Mouse (Mus musculus) midbrain, postnatal 0 days (tissue): ENCODE measurements around the gene Osbpl10. TPM values are rescaled to one million over a fixed set of nuclear protein-coding genes. Genes with fewer than 3 reads are reported as not detected.
A peak's percentile ranks its signal among the peaks of the same experiment; 100 is the strongest.

Experiments
- ATAC-seq: fragments of 200-750 bp; cut with Nextera tagmentation; 2 replicates; pipeline ENCODE4 v1.8.0; 2017; ENCODE audit warnings: moderate number of reproducible peaks, mild to moderate bottlenecking, moderate TSS enrichment, moderate library complexity; ENCODE audit not compliant: low FRiP score
- DNase-seq: peaks from one replicate; pipeline ENCODE4 v3.0.0-alpha.2; 2015; ENCODE audit warnings: low spot score
- H3K27ac ChIP-seq: fragments of 300-500 bp; sonication (generic); 2 replicates; pipeline ENCODE4 v1.5.1; 2014; ENCODE audit warnings: low read depth, mild to moderate bottlenecking, low read length, mixed read lengths
- H3K27me3 ChIP-seq: fragments of 300-500 bp; sonication (generic); 2 replicates; pipeline ENCODE4 v1.6.1; 2014; ENCODE audit warnings: low read length, control low read depth, mixed read lengths; ENCODE audit not compliant: insufficient read depth
- H3K36me3 ChIP-seq: fragments of 300-500 bp; sonication (generic); 2 replicates; pipeline ENCODE4 v1.6.1; 2014; ENCODE audit warnings: low read length, control low read depth, mixed read lengths; ENCODE audit not compliant: insufficient read depth
- H3K4me1 ChIP-seq: fragments of 300-500 bp; sonication (generic); 2 replicates; pipeline ENCODE4 v1.6.1; 2014; ENCODE audit warnings: mild to moderate bottlenecking, control low read depth, antibody characterized with exemption, low read length, mixed read lengths; ENCODE audit not compliant: insufficient read depth
- H3K4me2 ChIP-seq: fragments of 300-500 bp; sonication (generic); 2 replicates; pipeline ENCODE4 v1.6.1; 2014; ENCODE audit warnings: low read depth, mild to moderate bottlenecking, low read length, mixed read lengths; ENCODE audit not compliant: poor library complexity, severe bottlenecking
- H3K4me3 ChIP-seq: fragments of 300-500 bp; sonication (generic); 2 replicates; pipeline ENCODE4 v1.5.1; 2014; ENCODE audit warnings: low read depth, mild to moderate bottlenecking, low read length, moderate library complexity
- H3K9ac ChIP-seq: fragments of 300-500 bp; sonication (generic); replicated peaks from 2 replicates; pipeline ENCODE4 v1.6.1; 2014; ENCODE audit warnings: mild to moderate bottlenecking, low read length, moderate library complexity, mixed read lengths; ENCODE audit not compliant: poor library complexity, severe bottlenecking
- H3K9me3 ChIP-seq: fragments of 300-500 bp; sonication (generic); 2 replicates; pipeline ENCODE4 v1.6.1; 2016; ENCODE audit warnings: low read length, control low read depth
- CTCF ChIP-seq: IDR thresholded peaks from 2 replicates; pipeline ENCODE4 v1.5.1; 2016; ENCODE audit warnings: antibody characterized with exemption, mild to moderate bottlenecking
- WGBS: fragments of 180-500 bp; shearing (Covaris S2); extraction: QIAGEN DNeasy Blood & Tissue Kit; methylation state at CpG from one replicate; pipeline ENCODE4 v1.1.7; 2014; 5-methylcytosine and 5-hydroxymethylcytosine counted together
- polyA plus RNA-seq: library from polyadenylated mRNA; unstranded; fragments of >200 nt; fragmentation: Nextera tagmentation; extraction: Ambion mirVana; gene quantifications from 2 replicates; pipeline ENCODE4 v1.2.1, GENCODE M21; 2015
- total RNA-seq: library from RNA; depleted of rRNA; stranded (reverse); fragments of >200 nt; gene quantifications from 2 replicates; pipeline ENCODE4 v1.2.3, GENCODE M21; 2014; rRNA removed

Gene Osbpl10
- total RNA-seq (22.5 and 23.5 TPM in 2 replicates), polyA plus RNA-seq (3.0 and 3.2 TPM in 2 replicates)

GRCm38 (mm10) chr9:114978281-114979111 is at the start of gene Osbpl10:
Osbpl10 (plus strand) TSS chr9:114978569.
- H3K27ac ChIP-seq, result peak within 1 kb of the TSS; percentile 65
- DNase-seq (peak; percentile 78), ATAC-seq (peak; percentile 79)
- peak within 1 kb of the TSS; percentile 76 for H3K4me3 ChIP-seq
- WGBS, result under 1% methylated on average over 48 of the region's 86 CpGs
- H3K4me2 ChIP-seq, result peak within 1 kb of the TSS; percentile 75
- H3K9me3 ChIP-seq, result no peaks in the 10 kb centered on the region
- H3K27me3 ChIP-seq, result no peaks in the 10 kb centered on the region; the same call in 1 of the 2 replicates
- H3K4me1 ChIP-seq, result peaks cover 9% of the 10 kb centered on the region; the same call in 1 of the 2 replicates
- H3K36me3 ChIP-seq, result no peaks in the 10 kb centered on the region
- H3K9ac ChIP-seq, result peak within 1 kb of the TSS; percentile 88
- peak; percentile 59 for TF ChIP-seq CTCF

- no peak overlapping the region for H3K4me3 ChIP-seq
- no peaks in the 10 kb centered on the region for H3K27me3 ChIP-seq
- H3K9me3 ChIP-seq, result no peaks in the 10 kb centered on the region
- TF ChIP-seq CTCF, result peak; percentile 38
- no peak overlapping the region for H3K27ac ChIP-seq
- H3K4me2 ChIP-seq, result no peak overlapping the region
- no peaks in the 10 kb centered on the region for H3K36me3 ChIP-seq
- 50% methylated on average over 9 of the region's 9 CpGs for WGBS
- DNase-seq, result peak; percentile 89
- no peaks in the 10 kb centered on the region; the same call in 1 of the 2 replicates for H3K4me1 ChIP-seq
- no peak overlapping the region for H3K9ac ChIP-seq
- ATAC-seq, result peak; percentile 48; the same call in 1 of the 2 replicates
Measured at GRCm38 (mm10) chr9:114930464-114931090, 47.8 kb upstream of the Osbpl10 start.

- H3K9ac ChIP-seq, result no peak overlapping the region
- no peaks in the 10 kb centered on the region for H3K9me3 ChIP-seq
- H3K4me3 ChIP-seq, result peak overlapping the region; percentile 75
- no peak for DNase-seq
- H3K27ac ChIP-seq, result no peak overlapping the region
- no peak for ATAC-seq
- no peak for TF ChIP-seq CTCF
- H3K4me2 ChIP-seq, result peak overlapping the region; percentile 98
- no peaks in the 10 kb centered on the region for H3K36me3 ChIP-seq
- 25% methylated on average over 13 of the region's 13 CpGs for WGBS
- no peaks in the 10 kb centered on the region for H3K27me3 ChIP-seq
- no peaks in the 10 kb centered on the region; the same call in 1 of the 2 replicates for H3K4me1 ChIP-seq
Measured at GRCm38 (mm10) chr9:114932607-114933006, 45.8 kb upstream of the Osbpl10 start.

- WGBS, result 1% methylated on average over 45 of the region's 50 CpGs
- DNase-seq, result no peak
- Histone ChIP-seq H3K4me1 (no peaks in the 10 kb centered on the region; the same call in 1 of the 2 replicates), H3K4me3 (peak overlapping the region; percentile 75), H3K9me3 (no peaks in the 10 kb centered on the region), H3K4me2 (peak overlapping the region; percentile 98), H3K9ac (peak overlapping the region; percentile 76), H3K36me3 (no peaks in the 10 kb centered on the region), H3K27ac (peak overlapping the region; percentile 72), H3K27me3 (no peaks in the 10 kb centered on the region)
- ATAC-seq, result peak; percentile 50
- TF ChIP-seq CTCF, result no peak
Measured at GRCm38 (mm10) chr9:114933037-114933722, 45.2 kb upstream of the Osbpl10 start.

GRCm38 (mm10) chr9:114933723-114934171 is 44.6 kb upstream of the Osbpl10 start, which contains the start of gene Gpd1l:
Gpd1l (minus strand) TSS chr9:114933987.
- DNase-seq (peak; percentile 91), ATAC-seq (peak; percentile 94)
- Histone ChIP-seq H3K36me3 (no peaks in the 10 kb centered on the region), H3K4me1 (no peaks in the 10 kb centered on the region; the same call in 1 of the 2 replicates), H3K9ac (peak within 1 kb of the TSS; percentile 76), H3K4me2 (peak within 1 kb of the TSS; percentile 98), H3K4me3 (peak within 1 kb of the TSS; percentile 75), H3K27ac (peak within 1 kb of the TSS; percentile 72), H3K27me3 (no peaks in the 10 kb centered on the region), H3K9me3 (no peaks in the 10 kb centered on the region)
- WGBS, result under 1% methylated on average over 27 of the region's 30 CpGs
- TF ChIP-seq CTCF, result no peak
